Mouse (Mus musculus): Measurements from ENCODE around the gene D6Wsu163e. TPM values are rescaled to one million over a fixed set of nuclear protein-coding genes. Genes with fewer than 3 reads are reported as not detected.

Gene D6Wsu163e
- 10 to 100 TPM; 40.8 to 43.6 TPM for total RNA-seq (2023)

GRCm38 (mm10) chr6:126939487-126940171 is at the start of gene D6Wsu163e, which contains the start of gene Rad51ap1:
D6Wsu163e (plus strand) TSS chr6:126939962.
Rad51ap1 (minus strand) TSS chr6:126939587.

GRCm38 (mm10) chr6:126921111-126921881 is 18.5 kb upstream of the D6Wsu163e start, which contains the start of gene Dyrk4:
Dyrk4 (minus strand) TSS chr6:126921839.

GRCm38 (mm10) chr6:127014906-127015770 is 75.4 kb downstream of the D6Wsu163e start, which contains the start of gene Fgf6:
Fgf6 (plus strand) TSS chr6:127015586.

Other genes with a start within 250 kb of the D6Wsu163e start
- not detected for gene Kcna6, start 199.3 kb upstream of the D6Wsu163e start, total RNA-seq (2023)
- gene Ndufa9, start 90.8 kb upstream of the D6Wsu163e start, total RNA-seq (2023) = 10 to 100 TPM; 52.1 to 52.9 TPM
- gene Akap3, start 86.9 kb upstream of the D6Wsu163e start, total RNA-seq (2023) = not detected
- gene Dyrk4, start 18.1 kb upstream of the D6Wsu163e start, total RNA-seq (2023) = 1 to 10 TPM in 1 of 2 experiments, under 1 TPM in 1; 0.92 to 1.1 TPM
- gene Rad51ap1, start 375 bp upstream of the D6Wsu163e start, total RNA-seq (2023) = 1 to 10 TPM; 3.0 to 4.0 TPM
- gene Fgf6, start 75.6 kb downstream of the D6Wsu163e start, total RNA-seq (2023) = not detected
- not detected for gene Fgf23, start 132.9 kb downstream of the D6Wsu163e start, total RNA-seq (2023)
- gene Tigar, start 169.6 kb downstream of the D6Wsu163e start, total RNA-seq (2023) = 1 to 10 TPM; 7.8 to 8.9 TPM
- gene Ccnd2, start 212.2 kb downstream of the D6Wsu163e start, total RNA-seq (2023) = 10 to 100 TPM; 46.3 to 65.6 TPM